Mouse (Mus musculus) heart, adult 9 months (tissue): ENCODE measurements around the gene Hist1h2aa.

Source experiments
- DNase-seq, 2 experiments: peaks; one replicate each; pipeline ENCODE4 v3.0.0; 2022; ENCODE audit warnings: low spot score in 2 of 2

Gene Hist1h2aa

GRCm38 (mm10) chr13:23934211-23934520, at the start of gene Hist1h2aa:
Gene Hist1h2aa (plus strand): TSS chr13:23934462.
- no peak for DNase-seq

GRCm38 (mm10) chr13:23885540-23885939, 48.7 kb upstream of the Hist1h2aa start:
- peak in 1 of 2 experiments; percentile 27 for DNase-seq

- no peak for DNase-seq
Measured at GRCm38 (mm10) chr13:23887026-23887725, 47.1 kb upstream of the Hist1h2aa start.

- DNase-seq = no peak
Measured at GRCm38 (mm10) chr13:23889011-23889605, 45.2 kb upstream of the Hist1h2aa start.

GRCm38 (mm10) chr13:23892592-23893268, 41.5 kb upstream of the Hist1h2aa start:
- no peak for DNase-seq

- no peak for DNase-seq
Measured at GRCm38 (mm10) chr13:23893269-23893593, 41.0 kb upstream of the Hist1h2aa start.

- DNase-seq = no peak
Measured at GRCm38 (mm10) chr13:23898242-23898641, 36.0 kb upstream of the Hist1h2aa start.

GRCm38 (mm10) chr13:23906906-23907305, 27.4 kb upstream of the Hist1h2aa start:
- DNase-seq = no peak

GRCm38 (mm10) chr13:23910121-23910520, 24.1 kb upstream of the Hist1h2aa start:
- no peak for DNase-seq

GRCm38 (mm10) chr13:23911335-23911734, 22.9 kb upstream of the Hist1h2aa start:
- no peak for DNase-seq

- DNase-seq = peak; percentile 39 to 64
Measured at GRCm38 (mm10) chr13:23913791-23914306, 20.4 kb upstream of the Hist1h2aa start.

GRCm38 (mm10) chr13:23914376-23915167, 19.7 kb upstream of the Hist1h2aa start, which contains the start of gene Slc17a4:
Gene Slc17a4 (minus strand): TSS chr13:23915009.
- DNase-seq = no peak

- DNase-seq = no peak
Measured at GRCm38 (mm10) chr13:23916132-23916531, 18.1 kb upstream of the Hist1h2aa start.

GRCm38 (mm10) chr13:23917674-23918073, 16.6 kb upstream of the Hist1h2aa start:
- no peak for DNase-seq

GRCm38 (mm10) chr13:23925792-23926191, 8.5 kb upstream of the Hist1h2aa start:
- no peak for DNase-seq

GRCm38 (mm10) chr13:23928637-23929036, 5.6 kb upstream of the Hist1h2aa start:
- DNase-seq = no peak

GRCm38 (mm10) chr13:23930461-23930860, 3.8 kb upstream of the Hist1h2aa start:
- DNase-seq = no peak

GRCm38 (mm10) chr13:23930904-23931303, 3.4 kb upstream of the Hist1h2aa start:
- no peak for DNase-seq

GRCm38 (mm10) chr13:23933421-23934210, 646 bp upstream of the Hist1h2aa start, which contains the start of gene Hist1h2ba:
Gene Hist1h2ba (minus strand): TSS chr13:23934156.
- DNase-seq = no peak

GRCm38 (mm10) chr13:23938699-23939098, 4.4 kb downstream of the Hist1h2aa start:
- DNase-seq = no peak

GRCm38 (mm10) chr13:23940291-23940690, 6.0 kb downstream of the Hist1h2aa start:
- DNase-seq = peak; percentile 39 to 43
